Mouse (Mus musculus) thymus, adult 2 months (tissue): Measurements from ENCODE around the gene Zfp523.

Experiments
- CTCF ChIP-seq: fragments of 200-500 bp; IDR thresholded peaks from 2 replicates; pipeline ENCODE4 v1.5.1; 2012; ENCODE audit warnings: mild to moderate bottlenecking, control low read depth, low read length, moderate library complexity, borderline replicate concordance; ENCODE audit not compliant: control insufficient read depth, poor library complexity, insufficient read depth; ENCODE audit errors: extremely low read depth
- POLR2A ChIP-seq: fragments of 200-500 bp; IDR thresholded peaks from 2 replicates; pipeline ENCODE4 v1.6.1; 2012; ENCODE audit warnings: mild to moderate bottlenecking, low read length, control low read depth, moderate library complexity; ENCODE audit not compliant: control insufficient read depth, poor library complexity, insufficient read depth; ENCODE audit errors: extremely low read depth

- TF ChIP-seq CTCF (no peak), POLR2A (no peak)
Measured at GRCm38 (mm10) chr17:28172690-28173089, 4.2 kb upstream of the Zfp523 start.
